Mouse (Mus musculus) MEL (cell line): Measurements from ENCODE around the gene Usp39. TPM values are rescaled to one million over a fixed set of nuclear protein-coding genes. Genes with fewer than 3 reads are reported as not detected.

Source experiments
- DNase-seq: peaks from one replicate; pipeline ENCODE4 v3.0.0; 2011; ENCODE audit warnings: low read depth, low spot score
- H3K27ac ChIP-seq: 2 replicates; pipeline ENCODE4 v1.5.1; 2012; ENCODE audit warnings: low read depth, mild to moderate bottlenecking, control low read depth, low read length, moderate library complexity; ENCODE audit not compliant: control insufficient read depth
- H3K27me3 ChIP-seq, 2 experiments: fragments of 150-350 bp in 1 of 2; sonication (generic) in 1 of 2; 2 replicates each; pipeline ENCODE4 v1.6.1; 2012; ENCODE audit warnings: low read length in 2 of 2, mild to moderate bottlenecking in 2 of 2, improper control_type of control experiment in 1 of 2, moderate library complexity in 1 of 2; ENCODE audit not compliant: insufficient read depth in 2 of 2, control insufficient read depth in 1 of 2
- H3K36me3 ChIP-seq, 2 experiments: 2 replicates each; pipeline ENCODE4 v1.6.1; 2012 to 2014; ENCODE audit warnings: low read length in 2 of 2, improper control_type of control experiment in 1 of 2, inconsistent platforms in 1 of 2, mild to moderate bottlenecking in 1 of 2; ENCODE audit not compliant: insufficient read depth in 2 of 2, control insufficient read depth in 1 of 2
- H3K4me1 ChIP-seq, 2 experiments: fragments of 150-350 bp in 1 of 2; sonication (generic) in 1 of 2; 2 replicates each; pipeline ENCODE4 v1.6.1; 2012; ENCODE audit warnings: low read length in 2 of 2, improper control_type of control experiment in 1 of 2, mild to moderate bottlenecking in 1 of 2; ENCODE audit not compliant: insufficient read depth in 2 of 2, control insufficient read depth in 1 of 2
- H3K4me3 ChIP-seq, 2 experiments: fragments of 150-350 bp in 1 of 2; sonication (generic) in 1 of 2; 2 replicates each; pipeline ENCODE4 v1.5.1; 2012; ENCODE audit warnings: low read depth in 2 of 2, low read length in 2 of 2, mild to moderate bottlenecking in 2 of 2, moderate library complexity in 2 of 2, control low read depth in 1 of 2, improper control_type of control experiment in 1 of 2; ENCODE audit not compliant: control insufficient read depth in 1 of 2, insufficient read depth in 1 of 2
- H3K79me2 ChIP-seq: 2 replicates; pipeline ENCODE4 v1.6.1; 2012; ENCODE audit warnings: mild to moderate bottlenecking, low read length, moderate library complexity; ENCODE audit not compliant: control insufficient read depth, poor library complexity, insufficient read depth
- H3K9ac ChIP-seq: 2 replicates; pipeline ENCODE4 v1.6.1; 2012; ENCODE audit warnings: low read depth, mild to moderate bottlenecking, control low read depth, low read length, moderate library complexity; ENCODE audit not compliant: control insufficient read depth, poor library complexity, severe bottlenecking
- H3K9me3 ChIP-seq: fragments of 150-350 bp; sonication (generic); replicated peaks from 2 replicates; pipeline ENCODE4 v1.6.1; 2012; ENCODE audit warnings: mild to moderate bottlenecking, low read length, improper control_type of control experiment, moderate library complexity; ENCODE audit not compliant: insufficient read depth
- CHD1 ChIP-seq: IDR thresholded peaks from 2 replicates; pipeline ENCODE4 v1.6.1; 2012; ENCODE audit warnings: low read depth, mild to moderate bottlenecking, inconsistent platforms, low read length, improper control_type of control experiment
- ETS1 ChIP-seq: IDR thresholded peaks from 2 replicates; pipeline ENCODE4 v1.6.1; 2012; ENCODE audit warnings: low read depth, mild to moderate bottlenecking, inconsistent platforms, low read length, improper control_type of control experiment, moderate library complexity
- GABPA ChIP-seq: IDR thresholded peaks from 2 replicates; pipeline ENCODE4 v1.6.1; 2012; ENCODE audit warnings: low read depth, mild to moderate bottlenecking, inconsistent platforms, low read length, improper control_type of control experiment, moderate library complexity
- GATA1 ChIP-seq: IDR thresholded peaks from 2 replicates; pipeline ENCODE4 v1.6.1; 2011; ENCODE audit warnings: low read depth, low read length, improper control_type of control experiment
- MAX ChIP-seq: IDR thresholded peaks from 2 replicates; pipeline ENCODE4 v1.6.1; 2011; ENCODE audit warnings: low read length, improper control_type of control experiment
- MYB ChIP-seq: IDR thresholded peaks from 2 replicates; pipeline ENCODE4 v1.6.1; 2011; ENCODE audit warnings: mild to moderate bottlenecking, low read depth, low read length, improper control_type of control experiment
- POLR2A ChIP-seq, 2 experiments: IDR thresholded peaks; 2 replicates each; pipeline ENCODE4 v1.6.1; 2011 to 2012; ENCODE audit warnings: low read length in 2 of 2, mild to moderate bottlenecking in 2 of 2, control low read depth in 1 of 2, improper control_type of control experiment in 1 of 2, low read depth in 1 of 2, moderate library complexity in 1 of 2; ENCODE audit not compliant: control insufficient read depth in 1 of 2, insufficient read depth in 1 of 2, poor library complexity in 1 of 2
- POLR2AphosphoS5 ChIP-seq: IDR thresholded peaks from 2 replicates; pipeline ENCODE4 v1.6.1; 2012; ENCODE audit warnings: low read depth, borderline replicate concordance, mild to moderate bottlenecking, inconsistent platforms, low read length, moderate library complexity, mixed read lengths
- SIN3A ChIP-seq: IDR thresholded peaks from 2 replicates; pipeline ENCODE4 v1.6.1; 2012; ENCODE audit warnings: low read length, improper control_type of control experiment, inconsistent platforms
- TAL1 ChIP-seq: IDR thresholded peaks from 2 replicates; pipeline ENCODE4 v1.6.1; 2012; ENCODE audit warnings: mild to moderate bottlenecking, inconsistent platforms, low read length, moderate library complexity, mixed read lengths
- TBP ChIP-seq: IDR thresholded peaks from 2 replicates; pipeline ENCODE4 v1.8.0; 2011; ENCODE audit warnings: low read depth, low read length, improper control_type of control experiment
- UBTF ChIP-seq: IDR thresholded peaks from 2 replicates; pipeline ENCODE4 v1.6.1; 2012; ENCODE audit warnings: low read depth, mild to moderate bottlenecking, inconsistent platforms, low read length, improper control_type of control experiment, moderate library complexity, borderline replicate concordance; ENCODE audit not compliant: insufficient read depth
- USF1 ChIP-seq: IDR thresholded peaks from 2 replicates; pipeline ENCODE4 v1.6.1; 2014; ENCODE audit warnings: low read depth, mild to moderate bottlenecking, inconsistent platforms, low read length, improper control_type of control experiment, moderate library complexity
- ZKSCAN1 ChIP-seq: IDR thresholded peaks from 2 replicates; pipeline ENCODE4 v1.6.1; 2012; ENCODE audit warnings: low read depth, mild to moderate bottlenecking, inconsistent platforms, low read length, improper control_type of control experiment, moderate library complexity
- ZMIZ1 ChIP-seq: IDR thresholded peaks from 2 replicates; pipeline ENCODE4 v1.6.1; 2012; ENCODE audit warnings: low read depth, mild to moderate bottlenecking, inconsistent platforms, low read length, improper control_type of control experiment, moderate library complexity
- polyA plus RNA-seq, 2 experiments: library from polyadenylated mRNA; stranded (reverse) in 1 of 2; unstranded in 1 of 2; fragments of >175 nt in 1 of 2; fragments of >200 nt in 1 of 2; gene quantifications; 2 replicates each; pipeline versions ENCODE4 v1.2.1 to v1.2.4; 2012; ENCODE audit warnings: low replicate concordance in 2 of 2, low read depth in 1 of 2; ENCODE audit not compliant: insufficient read length in 2 of 2, insufficient read depth in 1 of 2, missing spikeins in 1 of 2
- total RNA-seq: library from RNA; depleted of rRNA; stranded (reverse); fragments of 300-350 nt; gene quantifications from 2 replicates; pipeline ENCODE4 v1.2.3, GENCODE M21; 2012

Gene Usp39
- total and polyA plus RNA-seq, 3 experiments = 103 to 106 TPM; not detected in 1

DNA sequence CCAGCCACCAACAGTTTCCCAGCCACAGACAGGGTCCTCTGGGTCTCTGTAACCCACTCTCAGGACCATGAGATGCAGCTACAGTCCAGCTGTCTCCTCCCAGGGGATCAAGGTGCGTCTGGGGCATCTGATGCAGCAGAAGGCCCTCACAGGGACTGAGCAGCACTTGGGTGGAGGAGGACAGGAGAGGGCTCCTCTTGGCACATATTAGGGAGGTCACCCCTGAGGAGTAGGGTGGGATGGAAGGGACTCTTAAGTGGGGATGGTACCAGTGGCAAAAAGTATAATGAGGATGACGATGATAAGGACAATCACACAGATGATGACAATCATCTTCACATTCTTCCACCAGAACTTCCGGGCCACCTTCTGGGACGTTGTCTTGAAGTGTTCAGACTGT lies 40.3 kb upstream of the Usp39 start:
- peaks cover 15 to 64% of the 10 kb centered on the region in 2 experiments for H3K4me1 ChIP-seq

DNA sequence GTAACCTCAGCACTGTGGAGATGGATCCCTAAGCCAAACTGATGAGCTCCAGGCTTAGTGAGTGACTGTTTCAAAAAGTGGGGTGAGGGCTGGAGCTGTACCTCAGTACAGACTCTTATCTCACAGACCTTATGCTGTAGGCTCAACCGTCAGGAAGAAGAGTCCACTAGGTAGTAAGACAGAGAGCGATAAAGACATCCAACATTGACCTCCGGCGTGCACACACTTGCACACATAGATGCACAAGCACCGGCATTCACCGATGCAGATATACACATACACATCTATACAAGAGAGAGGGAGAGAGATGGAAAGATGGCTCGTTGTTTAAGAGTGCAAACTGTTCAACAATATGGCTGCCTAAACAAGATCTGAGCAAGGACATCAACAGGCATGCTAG lies 39.0 kb upstream of the Usp39 start:
- H3K27ac ChIP-seq = peak overlapping the region; percentile 99
- peaks cover 64% of the 10 kb centered on the region for H3K79me2 ChIP-seq
- H3K36me3 ChIP-seq = peaks cover 2 to 62% of the 10 kb centered on the region in 2 experiments; a peak in 3 of 4 replicates
- peak overlapping the region; percentile 69 for H3K9ac ChIP-seq
- no peaks in the 10 kb centered on the region for H3K9me3 ChIP-seq
- TF ChIP-seq GABPA = no peak
- peak; percentile 97 for TF ChIP-seq GATA1
- peak; percentile 93 for TF ChIP-seq TBP
- TF ChIP-seq MAX = no peak
- TF ChIP-seq ETS1 = no peak
- TF ChIP-seq TAL1 = peak; percentile 96
- TF ChIP-seq MYB = no peak
- TF ChIP-seq POLR2A (IDR thresholded peaks at IDR 0.05; ENCODE audit: control insufficient read depth in 1 of 2, insufficient read depth in 1 of 2, low read depth in 1 of 2, low read length in 2 of 2, poor library complexity in 1 of 2) = peak in 1 of 2 experiments; percentile 75; a peak in 3 of 4 replicates
- no peak for TF ChIP-seq SIN3A
- no peak for TF ChIP-seq ZKSCAN1
- TF ChIP-seq ZMIZ1 = no peak
- no peak for TF ChIP-seq UBTF
- peak; percentile 86 for TF ChIP-seq POLR2AphosphoS5
- no peak for TF ChIP-seq USF1
- TF ChIP-seq, all 39 proteins: peak for 5
- H3K27me3 ChIP-seq = no peaks in the 10 kb centered on the region
- H3K4me1 ChIP-seq = peaks cover 15 to 60% of the 10 kb centered on the region in 2 experiments
- H3K4me3 ChIP-seq = peak overlapping the region; percentile 1 to 34
- DNase-seq = peak; percentile 96

More for the DNA sequence above, 40.3 kb upstream of the Usp39 start:
- TF ChIP-seq GATA1 (peak; percentile 36; the same call in 1 of the 2 replicates), USF1 (no peak), UBTF (no peak), TBP (peak; percentile 49; the same call in 1 of the 2 replicates), POLR2AphosphoS5 (0 out of 2 replicates have a peak, but pooled peaks have one; percentile 43), CHD1 (no peak), POLR2A (IDR thresholded peaks at IDR 0.05; ENCODE audit: control insufficient read depth in 1 of 2, insufficient read depth in 1 of 2, low read depth in 1 of 2, low read length in 2 of 2, poor library complexity in 1 of 2) (peak; percentile 33 to 71; a peak in 2 of 4 replicates)
- Histone ChIP-seq H3K79me2 (peaks cover 60% of the 10 kb centered on the region), H3K9me3 (no peaks in the 10 kb centered on the region), H3K4me3 (peak overlapping the region; percentile 49 to 51), H3K27me3 (no peaks in the 10 kb centered on the region), H3K27ac (peak overlapping the region; percentile 99), H3K36me3 (peaks cover 2 to 66% of the 10 kb centered on the region in 2 experiments; a peak in 3 of 4 replicates), H3K9ac (peak overlapping the region; percentile 78)
- DNase-seq = peak; percentile 80
